Mouse (Mus musculus) midbrain, embryonic 12.5 days (tissue): ENCODE data around the gene Smtnl1. TPM values are rescaled to one million over a fixed set of nuclear protein-coding genes. Genes with fewer than 3 reads are reported as not detected.

Experiments
- ATAC-seq: fragments of 200-750 bp; cut with Nextera tagmentation; 2 replicates; pipeline ENCODE4 v1.8.0; 2017; ENCODE audit warnings: low read depth, moderate TSS enrichment, moderate library complexity; ENCODE audit not compliant: low FRiP score
- H3K27ac ChIP-seq: fragments of 300-500 bp; sonication (generic); replicated peaks from 2 replicates; pipeline ENCODE4 v1.5.1; 2016; ENCODE audit warnings: mild to moderate bottlenecking
- H3K27me3 ChIP-seq: fragments of 300-500 bp; sonication (generic); 2 replicates; pipeline ENCODE4 v1.6.1; 2016; ENCODE audit warnings: mild to moderate bottlenecking
- H3K36me3 ChIP-seq: fragments of 300-500 bp; sonication (generic); 2 replicates; pipeline ENCODE4 v1.6.1; 2016
- H3K4me1 ChIP-seq: fragments of 300-500 bp; sonication (generic); 2 replicates; pipeline ENCODE4 v1.6.1; 2016
- H3K4me2 ChIP-seq: fragments of 300-500 bp; sonication (generic); replicated peaks from 2 replicates; pipeline ENCODE4 v1.6.1; 2016; ENCODE audit warnings: mild to moderate bottlenecking, moderate library complexity
- H3K4me3 ChIP-seq: fragments of 300-500 bp; sonication (generic); 2 replicates; pipeline ENCODE4 v1.5.1; 2016; ENCODE audit warnings: mild to moderate bottlenecking
- H3K9ac ChIP-seq: fragments of 300-500 bp; sonication (generic); replicated peaks from 2 replicates; pipeline ENCODE4 v1.6.1; 2016; ENCODE audit warnings: mild to moderate bottlenecking, moderate library complexity
- H3K9me3 ChIP-seq: fragments of 300-500 bp; sonication (generic); 2 replicates; pipeline ENCODE4 v1.6.1; 2016; ENCODE audit warnings: mild to moderate bottlenecking
- WGBS: fragments of 180-500 bp; shearing (Covaris S2); methylation state at CpG from one replicate; pipeline ENCODE4 v1.1.7; 2016; 5-methylcytosine and 5-hydroxymethylcytosine counted together
- polyA plus RNA-seq: library from polyadenylated mRNA; unstranded; fragments of >200 nt; fragmentation: Nextera tagmentation; extraction: Ambion mirVana; gene quantifications from 2 replicates; pipeline ENCODE4 v1.2.1, GENCODE M21; 2016

Gene Smtnl1
- polyA plus RNA-seq: 0.13 TPM in 1 of 2 replicates, not detected in the other

DNA sequence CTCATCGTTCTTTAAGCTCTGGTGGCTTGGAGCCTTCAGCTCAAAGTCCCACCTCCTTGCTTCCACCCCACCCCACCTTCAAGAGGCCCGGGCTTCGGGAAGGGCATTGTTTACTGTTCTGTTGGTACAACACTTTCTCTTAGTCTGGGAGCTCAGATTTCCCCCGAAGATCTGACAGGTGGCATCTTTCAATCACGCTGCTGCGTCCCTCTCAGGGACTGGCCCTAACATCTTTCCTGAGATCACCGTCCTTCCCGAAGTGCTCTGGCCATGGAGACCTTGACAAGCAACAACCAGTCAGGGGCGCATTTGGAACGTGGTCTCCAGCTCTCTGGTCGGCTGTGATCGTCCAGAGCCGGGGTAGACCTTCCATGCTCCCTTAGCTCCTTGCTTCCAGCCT is at the start of gene Smtnl1:
TSS of gene Smtnl1 (minus strand) at position 101 of the 400 bp plus-strand sequence.
- 69% methylated on average over 13 of the region's 13 CpGs for WGBS
- H3K4me1 ChIP-seq: peaks cover 2% of the 10 kb centered on the region
- H3K9me3 ChIP-seq: no peaks in the 10 kb centered on the region
- no peak within 1 kb of the TSS for H3K27ac ChIP-seq
- H3K4me3 ChIP-seq: no peak within 1 kb of the TSS
- no peak within 1 kb of the TSS for H3K9ac ChIP-seq
- ATAC-seq: no peak
- H3K4me2 ChIP-seq: no peak within 1 kb of the TSS
- H3K36me3 ChIP-seq: no peaks in the 10 kb centered on the region
- H3K27me3 ChIP-seq: peaks cover 14% of the 10 kb centered on the region

DNA sequence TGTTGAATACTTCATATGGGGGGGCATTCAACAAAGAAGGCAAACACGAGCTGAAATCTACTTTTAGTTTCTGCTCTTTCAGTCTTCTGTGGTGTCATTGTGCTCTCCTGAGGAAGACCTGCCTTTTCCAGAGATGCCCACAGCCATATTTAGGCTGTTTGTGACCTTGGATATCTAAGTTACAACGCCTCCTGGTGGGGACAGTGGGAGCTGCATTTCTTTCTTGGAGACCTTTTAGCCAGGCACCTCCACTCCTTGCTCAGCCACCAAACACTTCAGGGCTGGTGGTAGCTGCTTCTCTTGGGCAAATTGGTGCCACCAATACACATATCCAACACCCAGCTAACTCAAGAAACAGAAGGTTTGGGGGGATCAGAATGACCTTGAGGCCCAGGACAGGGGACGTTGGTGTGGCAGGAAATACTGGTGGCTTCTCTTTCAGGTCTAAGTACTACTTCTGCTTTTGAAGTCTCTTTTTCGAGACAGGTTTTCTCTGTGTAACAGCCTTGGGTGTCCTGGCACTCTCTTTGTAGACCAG is 48.2 kb upstream of the Smtnl1 start:
- Histone ChIP-seq H3K9me3 (no peaks in the 10 kb centered on the region), H3K4me1 (peaks cover 24% of the 10 kb centered on the region), H3K27me3 (peaks cover 99% of the 10 kb centered on the region), H3K4me3 (no peak overlapping the region), H3K36me3 (no peaks in the 10 kb centered on the region), H3K4me2 (no peak overlapping the region), H3K9ac (no peak overlapping the region), H3K27ac (no peak overlapping the region)
- no peak for ATAC-seq
- 65% methylated on average over 4 of the region's 4 CpGs for WGBS

DNA sequence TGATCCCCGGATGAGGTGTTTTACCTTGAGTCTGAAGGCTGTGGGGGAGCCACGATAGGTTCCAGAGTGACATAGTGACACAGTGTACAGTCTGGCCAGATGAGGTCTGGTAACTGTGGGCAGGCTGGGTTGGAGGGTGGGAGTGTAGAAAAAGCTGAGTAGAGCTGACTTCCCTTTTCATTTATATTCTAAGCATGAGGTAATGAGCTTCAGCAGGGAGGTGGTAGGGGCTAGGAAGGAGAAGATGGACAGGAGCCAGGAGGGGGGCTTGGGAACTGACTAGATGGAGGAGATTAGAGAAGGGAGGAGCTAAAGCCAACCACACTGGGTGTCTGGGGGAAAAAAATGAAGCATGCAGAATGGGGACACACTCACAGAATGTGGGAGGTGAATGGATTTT is 46.5 kb upstream of the Smtnl1 start:
- no peak for ATAC-seq
- H3K27me3 ChIP-seq: peaks cover 92% of the 10 kb centered on the region
- H3K4me1 ChIP-seq: peaks cover 24% of the 10 kb centered on the region
- H3K4me2 ChIP-seq: no peak overlapping the region
- no peak overlapping the region for H3K9ac ChIP-seq
- no peaks in the 10 kb centered on the region for H3K36me3 ChIP-seq
- H3K4me3 ChIP-seq: no peak overlapping the region
- H3K27ac ChIP-seq: no peak overlapping the region
- H3K9me3 ChIP-seq: no peaks in the 10 kb centered on the region
- WGBS: 75% methylated on average over 2 of the region's 2 CpGs

DNA sequence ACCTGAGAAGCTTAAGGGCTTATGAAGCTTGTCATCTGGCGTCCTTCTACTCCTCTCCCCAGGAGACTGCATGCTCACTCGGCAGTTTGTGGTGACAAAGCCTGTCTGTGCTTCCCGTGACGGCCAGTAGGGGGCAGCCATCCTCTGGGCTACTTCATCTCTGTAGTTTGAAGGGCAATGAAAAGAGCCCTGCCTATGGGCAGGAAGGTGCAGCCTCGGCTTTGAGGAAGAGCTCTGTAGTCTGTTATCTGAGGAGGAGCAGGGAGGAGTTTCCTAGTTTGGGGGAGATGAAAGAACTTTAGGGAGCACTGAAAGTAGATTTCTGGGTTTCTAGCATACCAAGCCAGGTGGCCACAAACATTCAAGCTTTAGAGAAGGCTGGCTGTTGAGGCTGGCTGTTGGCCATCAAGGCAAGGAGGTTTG is 46.1 kb upstream of the Smtnl1 start:
- no peak for ATAC-seq
- no peak overlapping the region for H3K4me2 ChIP-seq
- no peaks in the 10 kb centered on the region for H3K36me3 ChIP-seq
- H3K27me3 ChIP-seq: peaks cover 88% of the 10 kb centered on the region
- peaks cover 24% of the 10 kb centered on the region for H3K4me1 ChIP-seq
- H3K27ac ChIP-seq: no peak overlapping the region
- H3K4me3 ChIP-seq: no peak overlapping the region
- WGBS: 4% methylated on average over 5 of the region's 5 CpGs
- no peak overlapping the region for H3K9ac ChIP-seq
- no peaks in the 10 kb centered on the region for H3K9me3 ChIP-seq

DNA sequence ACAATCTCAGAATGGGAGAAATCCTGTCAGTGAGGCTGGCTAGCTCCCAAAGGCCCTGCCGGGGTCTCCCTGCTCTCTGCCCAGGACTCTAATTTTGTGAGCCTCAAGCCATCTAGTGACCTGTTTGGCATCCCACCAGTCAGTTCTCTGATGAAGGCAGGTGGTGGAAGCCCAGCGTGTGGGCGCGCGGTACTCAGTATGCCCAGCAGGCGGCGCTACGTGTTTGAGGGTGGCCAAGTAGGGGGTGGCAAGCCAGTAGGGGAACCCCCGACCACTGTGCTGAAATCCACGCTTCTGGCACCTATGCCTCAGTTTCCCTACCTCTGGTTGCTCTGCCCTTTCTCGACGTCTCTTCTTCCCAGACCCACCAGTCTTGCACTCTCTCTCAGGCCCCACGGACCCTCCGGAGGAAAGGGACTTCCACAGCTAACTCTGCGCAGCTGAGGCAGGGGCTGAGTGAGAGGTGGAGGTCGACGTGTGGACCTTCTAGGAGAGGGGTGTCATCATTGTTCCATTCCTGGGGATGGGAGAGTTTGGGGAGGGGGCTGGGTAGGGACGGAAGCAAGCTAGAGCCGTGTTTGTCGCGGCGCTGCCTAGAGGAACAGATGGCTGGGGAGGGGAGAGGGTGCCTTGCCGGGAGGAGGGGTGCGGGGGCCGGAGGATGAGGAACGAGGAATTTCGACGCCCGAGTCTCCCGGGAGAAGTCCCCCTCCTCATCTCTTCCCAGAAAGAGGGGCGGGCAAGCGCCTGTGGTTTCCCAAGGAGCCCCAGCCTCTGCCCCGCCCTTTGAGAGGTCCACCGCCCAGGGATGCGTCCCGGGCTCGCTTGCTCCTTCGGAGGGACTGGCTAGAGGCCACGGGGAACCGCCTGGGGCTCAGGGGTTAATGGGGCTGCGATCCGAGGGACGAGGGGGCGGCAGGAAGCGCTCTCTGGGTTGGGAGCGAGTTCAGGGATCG is 43.4 kb upstream of the Smtnl1 start:
- WGBS: under 1% methylated on average over 47 of the region's 47 CpGs
- Histone ChIP-seq H3K9me3 (no peaks in the 10 kb centered on the region), H3K36me3 (no peaks in the 10 kb centered on the region), H3K27me3 (peaks cover 61% of the 10 kb centered on the region), H3K4me1 (peaks cover 14% of the 10 kb centered on the region), H3K4me3 (peak overlapping the region; percentile 40), H3K27ac (no peak overlapping the region), H3K9ac (peak overlapping the region; percentile 53), H3K4me2 (peak overlapping the region; percentile 81)
- peak; percentile 73 for ATAC-seq

DNA sequence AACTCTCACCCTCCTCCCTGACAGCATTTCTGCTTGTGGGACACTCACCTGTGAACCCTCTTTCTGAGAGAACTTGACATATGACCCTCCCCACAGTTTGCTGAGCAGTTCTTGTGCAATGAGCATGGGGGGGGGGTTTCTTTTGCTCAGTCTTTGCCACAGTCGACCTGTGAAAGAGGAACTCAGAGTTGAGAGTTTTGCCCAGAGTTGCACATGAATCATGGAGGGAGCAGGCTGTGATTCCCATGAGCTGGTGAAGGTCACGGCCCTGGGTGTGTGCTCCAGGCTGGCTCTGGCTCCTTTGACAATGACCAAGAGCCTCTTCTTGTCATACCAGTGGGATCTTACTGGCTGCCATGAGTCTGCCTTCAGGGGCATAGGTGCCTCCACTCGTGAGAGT is 39.8 kb upstream of the Smtnl1 start:
- Histone ChIP-seq H3K27me3 (peaks cover 25% of the 10 kb centered on the region), H3K4me1 (peaks cover 14% of the 10 kb centered on the region), H3K9ac (no peak overlapping the region), H3K4me2 (no peak overlapping the region), H3K27ac (no peak overlapping the region), H3K9me3 (no peaks in the 10 kb centered on the region), H3K36me3 (0 out of 2 replicates have a peak, but pooled peaks cover 4% of the 10 kb centered on the region), H3K4me3 (no peak overlapping the region)
- no peak for ATAC-seq
- 98% methylated on average over 3 of the region's 3 CpGs for WGBS

DNA sequence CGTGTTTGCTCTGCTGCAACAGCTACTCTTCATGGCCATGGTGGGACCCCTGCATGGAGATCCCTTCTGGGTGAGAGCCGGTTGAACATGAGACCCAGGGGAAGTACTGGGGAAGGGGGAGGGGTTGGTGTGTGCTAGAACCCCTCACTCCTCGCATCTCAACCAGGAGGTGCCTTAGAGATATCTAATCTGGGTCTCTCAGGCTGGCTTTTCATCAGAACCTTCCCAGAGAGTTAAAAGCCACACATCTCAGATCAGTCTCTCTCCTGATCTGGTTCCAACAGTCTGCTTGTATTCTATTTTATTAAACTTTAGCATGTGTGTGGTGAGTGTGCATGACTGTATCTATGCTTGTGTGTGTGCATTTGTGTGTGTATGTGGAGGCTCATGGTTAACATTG is 39.0 kb upstream of the Smtnl1 start:
- Histone ChIP-seq H3K4me2 (no peak overlapping the region), H3K4me1 (peaks cover 11% of the 10 kb centered on the region), H3K27me3 (peaks cover 16% of the 10 kb centered on the region), H3K9me3 (no peaks in the 10 kb centered on the region), H3K4me3 (no peak overlapping the region), H3K27ac (no peak overlapping the region), H3K9ac (no peak overlapping the region), H3K36me3 (0 out of 2 replicates have a peak, but pooled peaks cover 4% of the 10 kb centered on the region)
- 83% methylated on average over 3 of the region's 3 CpGs for WGBS
- no peak for ATAC-seq

DNA sequence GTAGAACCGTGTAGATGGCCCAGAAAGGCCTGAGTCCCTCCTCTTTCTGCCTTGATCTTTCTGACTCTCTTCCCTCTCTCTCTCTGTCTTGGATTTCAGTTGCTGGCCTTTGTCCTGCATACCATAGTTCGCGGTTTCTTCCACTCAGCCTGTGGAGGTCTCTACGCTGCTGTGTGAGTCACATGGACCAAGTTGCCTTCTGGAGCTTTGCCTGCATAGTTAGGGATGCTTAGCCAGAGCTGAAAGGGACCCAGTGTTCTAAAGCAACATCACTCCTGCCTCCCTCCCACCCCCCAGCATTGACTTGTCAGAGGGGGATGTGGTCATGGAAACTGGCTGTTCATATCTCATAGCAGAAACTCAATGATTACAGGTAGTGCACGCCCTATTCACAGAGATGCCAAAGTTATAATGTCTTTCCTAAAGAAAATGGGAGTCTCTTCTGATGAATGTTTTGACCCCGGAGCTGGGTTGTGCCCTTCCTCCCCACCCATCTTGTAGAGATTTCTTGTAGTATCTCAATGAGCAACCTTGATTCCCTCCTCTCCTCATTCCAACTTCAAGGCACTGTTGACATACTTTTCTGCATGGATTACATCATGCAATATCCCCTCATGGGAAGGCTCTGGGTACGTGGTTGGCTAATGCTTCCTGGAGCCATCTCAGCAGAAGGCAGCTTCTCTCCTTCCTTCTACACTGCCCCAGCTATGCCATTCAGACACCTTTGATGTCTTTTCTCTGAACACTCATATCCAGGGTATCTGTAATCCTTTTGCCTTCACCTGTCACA is 37.7 kb upstream of the Smtnl1 start:
- no peaks in the 10 kb centered on the region for H3K4me1 ChIP-seq
- H3K27ac ChIP-seq: no peak overlapping the region
- H3K36me3 ChIP-seq: 0 out of 2 replicates have a peak, but pooled peaks cover 4% of the 10 kb centered on the region
- H3K9ac ChIP-seq: no peak overlapping the region
- no peak for ATAC-seq
- no peak overlapping the region for H3K4me2 ChIP-seq
- 89% methylated on average over 7 of the region's 7 CpGs for WGBS
- H3K9me3 ChIP-seq: no peaks in the 10 kb centered on the region
- peaks cover 5% of the 10 kb centered on the region for H3K27me3 ChIP-seq
- no peak overlapping the region for H3K4me3 ChIP-seq

DNA sequence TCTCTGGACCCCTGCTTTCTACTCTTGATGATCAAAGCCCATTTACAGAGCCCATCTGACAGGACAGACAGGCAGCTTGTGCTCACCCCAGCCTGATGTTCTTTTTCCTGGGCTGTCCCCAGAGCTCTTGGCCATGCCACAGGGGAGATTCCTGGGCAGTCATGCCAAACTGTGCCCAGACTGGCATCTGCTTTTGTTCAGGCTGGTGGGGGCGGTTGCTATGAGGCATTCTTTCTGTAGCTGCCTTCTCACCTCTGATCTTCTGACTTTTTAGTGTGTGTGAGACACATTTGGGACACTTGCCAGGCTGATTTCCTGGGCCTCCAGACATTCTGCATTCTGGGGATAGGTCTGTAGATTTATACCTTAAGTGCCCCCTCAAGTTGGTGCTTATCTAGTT is 36.1 kb upstream of the Smtnl1 start:
- no peak for ATAC-seq
- Histone ChIP-seq H3K4me1 (no peaks in the 10 kb centered on the region), H3K4me2 (no peak overlapping the region), H3K36me3 (0 out of 2 replicates have a peak, but pooled peaks cover 4% of the 10 kb centered on the region), H3K4me3 (no peak overlapping the region), H3K9me3 (no peaks in the 10 kb centered on the region), H3K27ac (no peak overlapping the region), H3K9ac (no peak overlapping the region), H3K27me3 (no peaks in the 10 kb centered on the region)
- 75% methylated on average over 1 of the region's 1 CpGs for WGBS

DNA sequence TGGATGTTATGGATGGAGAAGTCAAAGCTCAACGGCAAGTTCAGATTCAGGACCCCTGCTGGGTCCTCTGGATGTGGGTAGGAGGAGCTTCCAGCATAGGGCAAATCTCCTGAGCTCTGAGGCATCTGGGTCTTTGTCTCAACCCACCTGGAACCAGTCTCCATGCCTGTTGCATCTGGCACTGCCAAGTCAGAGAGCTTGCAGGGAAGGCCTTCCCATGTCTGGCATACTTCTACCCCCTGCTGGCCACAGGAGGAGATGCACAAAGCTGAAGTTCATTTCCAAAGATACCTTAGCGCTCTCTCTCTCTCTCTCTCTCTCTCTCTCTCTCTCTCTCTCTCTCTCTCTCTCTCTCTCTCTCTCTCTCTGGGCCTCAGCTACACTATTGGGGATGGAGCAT is 33.3 kb upstream of the Smtnl1 start:
- ATAC-seq: peak; percentile 72; the same call in 1 of the 2 replicates

DNA sequence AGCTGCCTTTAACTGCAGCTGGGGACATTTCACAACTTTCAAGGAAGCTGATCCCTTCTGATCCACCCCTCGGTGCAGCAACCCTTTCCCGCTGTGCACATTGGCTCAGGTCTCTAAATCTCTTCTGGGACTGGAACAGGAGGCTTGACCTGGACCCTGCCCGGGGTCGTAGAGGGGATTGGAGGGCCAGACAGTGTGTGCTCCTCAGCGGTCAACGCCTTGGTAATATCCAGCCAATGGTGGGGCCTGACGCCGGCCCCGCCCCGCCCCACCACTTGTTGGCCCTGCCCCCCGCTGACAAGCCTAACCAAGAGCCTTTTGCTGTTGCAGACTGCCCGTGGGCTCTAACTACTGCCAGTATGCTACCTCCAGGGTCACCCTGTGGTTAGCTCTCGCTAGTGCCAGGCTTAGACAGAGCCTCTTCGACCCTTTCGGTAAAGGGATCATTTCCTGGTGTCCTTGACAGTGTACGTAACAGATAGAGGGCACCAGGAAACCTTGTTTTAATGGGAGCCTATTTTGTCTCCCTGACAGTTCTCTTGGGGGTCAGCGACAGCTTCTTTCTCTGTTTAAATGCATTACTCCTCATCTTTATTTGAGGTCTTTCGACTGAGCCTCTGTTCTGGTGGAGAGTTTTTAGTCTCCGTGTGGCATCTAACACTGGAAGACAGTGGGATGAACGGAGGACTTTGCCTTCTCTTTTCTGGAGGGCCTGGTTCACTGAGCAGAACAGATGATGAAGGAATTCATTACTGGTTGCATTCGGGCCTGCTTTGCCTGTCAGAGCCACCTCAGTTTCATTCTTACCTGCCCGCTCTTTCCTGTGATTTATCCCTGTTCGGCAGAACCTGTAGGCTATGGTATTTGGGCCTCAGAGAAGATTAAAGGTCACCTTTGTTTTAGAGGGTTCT is 28.9 kb upstream of the Smtnl1 start:
- H3K36me3 ChIP-seq: no peaks in the 10 kb centered on the region; the same call in 1 of the 2 replicates
- H3K9ac ChIP-seq: no peak overlapping the region
- no peak overlapping the region for H3K4me3 ChIP-seq
- 28% methylated on average over 23 of the region's 23 CpGs for WGBS
- H3K4me1 ChIP-seq: peaks cover 6% of the 10 kb centered on the region; the same call in 1 of the 2 replicates
- H3K27me3 ChIP-seq: no peaks in the 10 kb centered on the region
- H3K9me3 ChIP-seq: no peaks in the 10 kb centered on the region
- peak overlapping the region; percentile 1; the same call in 1 of the 2 replicates for H3K4me2 ChIP-seq
- no peak for ATAC-seq
- H3K27ac ChIP-seq: no peak overlapping the region

More for the DNA sequence above, 33.3 kb upstream of the Smtnl1 start:
- 0 out of 2 replicates have a peak, but pooled peaks cover 4% of the 10 kb centered on the region for H3K36me3 ChIP-seq
- no peak overlapping the region for H3K27ac ChIP-seq
- H3K4me3 ChIP-seq: no peak overlapping the region
- H3K4me1 ChIP-seq: peaks cover 6% of the 10 kb centered on the region; the same call in 1 of the 2 replicates
- no peak overlapping the region for H3K9ac ChIP-seq
- no peak overlapping the region for H3K4me2 ChIP-seq
- WGBS: 78% methylated on average over 2 of the region's 2 CpGs
- H3K9me3 ChIP-seq: no peaks in the 10 kb centered on the region
- H3K27me3 ChIP-seq: no peaks in the 10 kb centered on the region
